Mouse (Mus musculus): ENCODE measurements at regions not wholly inside any gene's neighbourhood (a gene's known extent, or its start where the extent isn't known, plus 50 kb on each side); places are given as distances from the start of the nearest gene placed in this dataset.

DNA sequence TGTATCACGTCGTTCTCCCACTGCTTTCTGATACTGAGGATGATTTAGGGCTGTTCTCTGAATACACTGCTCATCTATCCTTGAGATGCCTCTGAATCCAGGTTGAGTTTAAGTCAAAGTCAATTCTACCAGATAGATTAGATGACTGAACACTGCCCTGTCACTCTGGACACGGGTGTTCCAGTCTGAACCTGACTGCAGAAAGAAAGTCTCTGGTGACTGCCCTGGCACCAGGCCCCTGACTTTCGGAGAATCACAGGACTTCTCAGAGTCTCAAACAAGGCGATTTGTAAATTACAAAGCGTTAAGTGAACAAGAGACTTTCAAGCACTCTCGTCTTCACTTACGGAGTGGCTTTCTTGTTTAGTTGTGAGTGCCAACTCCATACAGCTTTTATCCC, 324.6 kb downstream of the Kcnrg start:
- TF ChIP-seq CTCF (IDR thresholded peaks at IDR 0.05; ENCODE audit: control insufficient read depth, insufficient read depth, insufficient read length) (no peak), USF1 (IDR thresholded peaks at IDR 0.05; ENCODE audit: low read depth) (no peak)

All from C2C12 (cell line).